Mouse (Mus musculus): Measurements from ENCODE around the gene Shisa6.

DNA sequence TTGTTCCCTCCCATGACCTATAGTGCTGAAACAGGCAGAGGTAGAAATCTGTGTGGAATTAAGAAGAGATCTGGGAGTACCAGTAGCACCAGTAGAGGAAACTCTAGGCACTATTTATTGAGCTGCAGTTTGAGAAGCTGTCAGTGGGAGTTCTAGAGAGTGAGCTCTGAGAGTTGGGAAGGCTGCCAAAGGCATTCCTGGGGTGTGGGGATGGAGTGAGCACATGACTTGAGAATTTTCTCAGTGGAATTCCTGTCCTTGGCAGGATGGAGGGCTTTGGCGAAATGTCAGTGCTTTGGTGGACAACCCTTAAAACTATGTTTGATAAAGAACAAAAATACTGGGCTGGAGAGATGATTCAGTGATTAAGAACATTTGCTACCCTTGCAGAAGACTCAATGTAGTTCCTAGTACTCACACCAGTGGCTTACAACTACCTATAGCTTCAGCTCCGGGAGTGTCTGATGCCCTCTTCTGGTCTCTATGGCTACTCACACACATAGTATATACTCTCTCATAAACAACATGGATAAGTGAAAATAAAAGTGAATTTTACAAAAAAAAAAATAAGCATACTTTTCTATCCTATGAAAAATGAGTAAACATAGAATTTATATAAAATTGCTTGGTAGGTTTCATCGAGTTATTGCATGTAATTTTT lies 337.0 kb downstream of the Shisa6 start:
- TF ChIP-seq POLR2A (IDR thresholded peaks at IDR 0.05; ENCODE audit: borderline replicate concordance, extremely low read depth, insufficient read depth, insufficient read length, poor library complexity, severe bottlenecking) (no peak), CTCF (IDR thresholded peaks at IDR 0.05; ENCODE audit: borderline replicate concordance, extremely low read depth, insufficient read depth, insufficient read length) (no peak)

All from brain, embryonic 14.5 days (tissue).